Mouse (Mus musculus) kidney, adult 2 months (tissue): ENCODE measurements at regions not wholly inside any gene's neighbourhood (a gene's known extent, or its start where the extent isn't known, plus 50 kb on each side); places are given as distances from the start of the nearest gene placed in this dataset.

Source experiments
- DNase-seq: peaks from one replicate; pipeline ENCODE4 v3.0.0; 2021
- H3K27ac ChIP-seq: fragments of 200-500 bp; 2 replicates; pipeline ENCODE4 v1.5.1; 2012; ENCODE audit warnings: low read depth, low read length, control low read depth, inconsistent platforms; ENCODE audit not compliant: insufficient read depth
- H3K27me3 ChIP-seq: fragments of 200-500 bp; replicated peaks from 2 replicates; pipeline ENCODE4 v1.6.1; 2012; ENCODE audit warnings: mild to moderate bottlenecking, moderate library complexity, low read length, inconsistent platforms; ENCODE audit not compliant: control insufficient read depth, insufficient read depth
- H3K36me3 ChIP-seq: fragments of 200-500 bp; 2 replicates; pipeline ENCODE4 v1.6.1; 2012; ENCODE audit warnings: mild to moderate bottlenecking, moderate library complexity, low read length, inconsistent platforms; ENCODE audit not compliant: control insufficient read depth, insufficient read depth
- H3K4me1 ChIP-seq: fragments of 200-500 bp; 2 replicates; pipeline ENCODE4 v1.6.1; 2011; ENCODE audit warnings: low read length; ENCODE audit not compliant: control insufficient read depth, insufficient read depth
- H3K4me3 ChIP-seq: fragments of 200-500 bp; 2 replicates; pipeline ENCODE4 v1.5.1; 2011; ENCODE audit warnings: mild to moderate bottlenecking, low read depth, low read length, control low read depth; ENCODE audit not compliant: insufficient read depth
- CTCF ChIP-seq: fragments of 200-500 bp; conservative IDR thresholded peaks from 2 replicates; pipeline ENCODE4 v1.5.1; 2011; ENCODE audit warnings: low read depth, mild to moderate bottlenecking, control low read depth, low read length, moderate library complexity, mixed read lengths; ENCODE audit not compliant: insufficient read depth, insufficient read length
- POLR2A ChIP-seq: fragments of 200-500 bp; IDR thresholded peaks from one replicate; pipeline ENCODE4 v1.6.1; 2011; ENCODE audit warnings: low read depth, low read length, control low read depth
- WGBS: fragments of 180-500 bp; shearing (Covaris S2); methylation state at CpG from one replicate; pipeline ENCODE4 v1.1.7; 2018; 5-methylcytosine and 5-hydroxymethylcytosine counted together

GRCm38 (mm10) chr3:37916786-37917479 lies 192.6 kb upstream of the Gm5148 start:
- WGBS: 38% methylated on average over 14 of the region's 14 CpGs

DNA sequence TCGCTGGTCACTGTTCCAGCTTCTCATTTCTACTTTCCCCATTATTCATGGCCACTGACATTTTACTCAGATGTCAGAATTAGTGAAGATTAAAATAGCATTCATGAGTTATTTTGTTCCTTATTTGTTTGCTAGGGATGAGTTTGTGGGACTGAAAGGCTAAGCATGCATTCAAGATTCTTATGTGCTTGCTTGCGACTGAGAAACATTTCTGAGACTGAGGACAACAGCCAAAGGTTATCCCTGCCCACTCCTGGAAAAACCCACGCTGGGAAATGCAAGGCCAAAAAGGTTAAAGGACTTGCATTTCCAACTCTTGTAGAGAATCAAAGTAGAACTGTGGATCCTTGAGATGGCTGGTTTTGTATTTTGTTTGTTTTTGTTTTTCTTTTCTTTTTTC lies 192.0 kb upstream of the Gm5148 start:
- Histone ChIP-seq H3K27ac (peak overlapping the region; percentile 63; the same call in 1 of the 2 replicates), H3K4me3 (no peak overlapping the region), H3K4me1 (no peaks in the 10 kb centered on the region), H3K36me3 (no peaks in the 10 kb centered on the region), H3K27me3 (no peaks in the 10 kb centered on the region)
- no peak for TF ChIP-seq POLR2A
- TF ChIP-seq CTCF: no peak
- peak; percentile 57 for DNase-seq
- WGBS: 50% methylated on average over 3 of the region's 3 CpGs

More at GRCm38 (mm10) chr3:37916786-37917479, 192.6 kb upstream of the Gm5148 start:
- H3K4me3 ChIP-seq: no peak overlapping the region
- no peak for TF ChIP-seq POLR2A
- no peak for TF ChIP-seq CTCF
- peak overlapping the region; percentile 97 for H3K27ac ChIP-seq
- peak; percentile 87 for DNase-seq
- no peaks in the 10 kb centered on the region for H3K27me3 ChIP-seq
- no peaks in the 10 kb centered on the region for H3K36me3 ChIP-seq
- H3K4me1 ChIP-seq: no peaks in the 10 kb centered on the region

DNA sequence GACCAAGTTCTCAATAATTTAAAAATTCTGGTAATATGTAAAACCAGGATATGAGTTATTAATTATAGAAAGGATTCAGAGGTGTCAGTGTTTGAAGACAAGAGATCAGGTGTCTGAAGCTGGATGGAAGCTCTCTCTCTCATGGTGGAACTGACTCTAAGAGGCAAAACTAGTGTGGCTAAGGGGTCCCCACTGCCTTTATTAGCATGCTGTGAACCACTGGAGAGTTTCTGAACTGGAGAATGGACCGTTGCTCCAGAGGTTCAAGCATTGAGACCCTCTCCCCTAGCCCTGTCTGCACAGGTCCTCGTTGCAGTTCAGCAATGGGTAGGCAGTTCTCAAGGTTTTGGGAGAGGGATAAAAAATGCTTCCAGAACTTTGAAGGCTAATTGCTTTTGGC lies 191.4 kb upstream of the Gm5148 start:
- H3K27ac ChIP-seq: peak overlapping the region; percentile 12; the same call in 1 of the 2 replicates
- no peaks in the 10 kb centered on the region for H3K36me3 ChIP-seq
- no peaks in the 10 kb centered on the region for H3K27me3 ChIP-seq
- TF ChIP-seq POLR2A: no peak
- no peak for TF ChIP-seq CTCF
- WGBS: 76% methylated on average over 2 of the region's 2 CpGs
- no peak for DNase-seq
- H3K4me1 ChIP-seq: no peaks in the 10 kb centered on the region
- H3K4me3 ChIP-seq: no peak overlapping the region

DNA sequence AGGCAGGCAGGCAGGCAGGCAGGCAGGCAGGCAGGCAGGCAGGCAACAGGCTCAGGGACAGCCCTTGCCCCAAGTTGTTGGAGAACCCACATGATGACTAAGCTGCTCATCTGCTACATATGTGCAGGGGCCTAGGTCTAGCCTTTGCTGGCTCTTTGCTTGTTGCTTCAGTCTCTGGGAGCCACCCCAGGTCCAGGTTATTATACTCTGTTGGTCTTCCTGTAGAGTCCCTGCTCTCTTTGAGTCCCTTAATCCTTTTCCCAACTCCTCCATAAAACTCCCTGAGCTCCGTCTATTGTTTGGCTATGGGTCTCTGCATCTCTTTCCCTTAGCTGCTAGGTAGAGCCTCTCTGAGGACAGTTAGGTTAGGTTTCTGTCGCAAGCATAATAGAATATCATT lies 189.8 kb upstream of the Gm5148 start:
- H3K27ac ChIP-seq: no peak overlapping the region
- H3K4me3 ChIP-seq: no peak overlapping the region
- H3K27me3 ChIP-seq: no peaks in the 10 kb centered on the region
- H3K4me1 ChIP-seq: no peaks in the 10 kb centered on the region
- WGBS: 95% methylated on average over 2 of the region's 2 CpGs
- no peaks in the 10 kb centered on the region for H3K36me3 ChIP-seq
- no peak for TF ChIP-seq POLR2A
- DNase-seq: no peak

GRCm38 (mm10) chr3:37909821-37910220 lies 185.5 kb upstream of the Gm5148 start:
- H3K4me1 ChIP-seq: peaks cover 12% of the 10 kb centered on the region
- TF ChIP-seq CTCF (no peak), POLR2A (no peak)
- no peaks in the 10 kb centered on the region for H3K36me3 ChIP-seq
- no peak for DNase-seq
- H3K4me3 ChIP-seq: no peak overlapping the region
- no peak overlapping the region for H3K27ac ChIP-seq
- no peaks in the 10 kb centered on the region for H3K27me3 ChIP-seq
- 94% methylated on average over 4 of the region's 4 CpGs for WGBS

- Histone ChIP-seq H3K36me3 (no peaks in the 10 kb centered on the region), H3K27ac (no peak overlapping the region), H3K27me3 (no peaks in the 10 kb centered on the region), H3K4me1 (peaks cover 12% of the 10 kb centered on the region), H3K4me3 (no peak overlapping the region)
- no peak for DNase-seq
- WGBS: 73% methylated on average over 2 of the region's 2 CpGs
- TF ChIP-seq POLR2A (no peak), CTCF (no peak)
Measured at GRCm38 (mm10) chr3:37909008-37909407, 184.7 kb upstream of the Gm5148 start.

GRCm38 (mm10) chr3:37908456-37908855 lies 184.2 kb upstream of the Gm5148 start:
- no peaks in the 10 kb centered on the region for H3K27me3 ChIP-seq
- no peaks in the 10 kb centered on the region for H3K36me3 ChIP-seq
- H3K27ac ChIP-seq: peak overlapping the region; percentile 74
- no peak overlapping the region for H3K4me3 ChIP-seq
- peak; percentile 59 for DNase-seq
- H3K4me1 ChIP-seq: peaks cover 12% of the 10 kb centered on the region
- WGBS: 34% methylated on average over 6 of the region's 6 CpGs
- TF ChIP-seq CTCF: no peak

DNA sequence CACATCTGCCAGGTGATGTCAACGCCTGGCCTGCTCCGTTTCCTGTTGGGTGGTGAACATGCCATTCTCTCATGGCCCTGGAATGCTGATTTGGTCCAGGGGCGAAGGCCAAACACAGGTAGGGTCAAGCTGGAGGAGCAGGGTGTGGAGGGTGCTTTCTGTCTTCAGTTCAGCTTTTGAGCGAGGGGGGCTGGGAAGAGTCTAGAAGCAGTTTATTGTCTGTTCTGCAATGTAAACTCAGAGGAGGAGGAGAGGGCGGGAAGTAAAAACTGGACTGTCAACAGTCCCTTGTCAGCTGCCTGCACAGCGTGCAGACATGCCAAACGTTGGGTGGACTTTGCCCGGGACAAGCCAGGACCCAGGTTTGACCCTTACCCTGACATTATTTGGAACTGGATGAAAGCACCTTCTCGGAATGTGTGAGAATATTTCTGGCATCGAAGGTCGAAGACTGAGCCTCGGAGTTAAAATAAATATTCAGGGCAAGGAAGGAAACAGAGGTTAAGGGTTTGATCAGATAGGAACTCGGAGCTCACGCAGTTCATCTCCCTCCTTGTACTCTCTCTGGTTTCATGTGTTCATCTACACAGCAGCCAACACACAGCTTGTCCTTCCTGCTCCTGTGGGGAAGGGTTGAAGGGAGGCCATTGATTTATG lies 183.3 kb upstream of the Gm5148 start:
- peak; percentile 98 for DNase-seq
- Histone ChIP-seq H3K27me3 (no peaks in the 10 kb centered on the region), H3K27ac (peak overlapping the region; percentile 80), H3K36me3 (no peaks in the 10 kb centered on the region), H3K4me1 (peaks cover 12% of the 10 kb centered on the region), H3K4me3 (no peak overlapping the region)
- no peak for TF ChIP-seq CTCF
- no peak for TF ChIP-seq POLR2A
- WGBS: 13% methylated on average over 14 of the region's 14 CpGs
